Comparison of ENCODE assay signal across 8 mouse cellular contexts in genomic region chr19:44988831-44989566, GRCm38 (mm10). TPM values are rescaled to one million over a fixed set of nuclear protein-coding genes. Genes with fewer than 3 reads are reported as not detected.
DNase-seq lines count a peak whose midpoint lies in the region; ATAC-seq and TF ChIP-seq lines count a peak whose summit lies in the region.

Gene Sema4g, plus strand, starts transcription at chr19:44989101.

- H3K79me2 ChIP-seq in heart, adult 2 months (replicated peaks; ENCODE audit: control insufficient read depth, insufficient read depth, low read length), result no peaks in the 10 kb centered on the region

- no peaks in the 10 kb centered on the region for H3K9me3 ChIP-seq in embryonic facial prominence, embryonic 13.5 days
- no peaks in the 10 kb centered on the region for H3K9me3 ChIP-seq in hindbrain, embryonic 14.5 days (ENCODE audit: control insufficient read depth, low read length)
- no peaks in the 10 kb centered on the region for H3K9me3 ChIP-seq in midbrain, embryonic 16.5 days (replicated peaks; ENCODE audit: control insufficient read depth, low read length, poor library complexity, severe bottlenecking)

- TF ChIP-seq EP300 in heart, adult 2 months (IDR thresholded peaks at IDR 0.05; ENCODE audit: insufficient read depth, low read depth, low read length), result no peak

- intact Hi-C loops in heart, adult 2 months (cut with DNase I), result no loop called here
- intact Hi-C loops in left cerebral cortex, postnatal 36 days (cut with DNase I), result no loop called here

- no peak for TF ChIP-seq POLR2A in heart, adult 2 months (IDR thresholded peaks at IDR 0.05; ENCODE audit: insufficient read depth, low read depth, low read length)

- H3K9ac ChIP-seq in heart, adult 2 months (ENCODE audit: low read depth, low read length), result peak within 1 kb of the TSS; percentile 62
- H3K9ac ChIP-seq in embryonic facial prominence, embryonic 13.5 days, result peak within 1 kb of the TSS; percentile 78
- peak within 1 kb of the TSS; percentile 87 for H3K9ac ChIP-seq in hindbrain, embryonic 14.5 days
- H3K9ac ChIP-seq in midbrain, embryonic 16.5 days (ENCODE audit: low read depth, low read length), result peak within 1 kb of the TSS; percentile 85

- H3K4me3 ChIP-seq in heart, adult 2 months, result peak within 1 kb of the TSS; percentile 52
- H3K4me3 ChIP-seq in embryonic facial prominence, embryonic 13.5 days, result peak within 1 kb of the TSS; percentile 77
- H3K4me3 ChIP-seq in hindbrain, embryonic 14.5 days (replicated peaks; ENCODE audit: low read length), result peak within 1 kb of the TSS; percentile 77
- peak within 1 kb of the TSS; percentile 63 for H3K4me3 ChIP-seq in midbrain, embryonic 16.5 days (ENCODE audit: low read depth, low read length)

- 2% methylated on average over 57 of the region's 58 CpGs for WGBS in heart, adult 2 months
- under 1% methylated on average over 47 of the region's 58 CpGs for WGBS in embryonic facial prominence, embryonic 13.5 days
- WGBS in hindbrain, embryonic 14.5 days, result under 1% methylated on average over 44 of the region's 58 CpGs
- under 1% methylated on average over 37 of the region's 58 CpGs for WGBS in midbrain, embryonic 16.5 days

- no peaks in the 10 kb centered on the region for H3K36me3 ChIP-seq in heart, adult 2 months (ENCODE audit: control insufficient read depth, insufficient read depth, low read length)
- peaks cover 12% of the 10 kb centered on the region; the same call in 1 of the 2 replicates for H3K36me3 ChIP-seq in embryonic facial prominence, embryonic 13.5 days
- H3K36me3 ChIP-seq in hindbrain, embryonic 14.5 days (replicated peaks; ENCODE audit: control insufficient read depth, insufficient read depth), result peaks cover 21% of the 10 kb centered on the region
- H3K36me3 ChIP-seq in midbrain, embryonic 16.5 days (ENCODE audit: control insufficient read depth, insufficient read depth, low read length), result 0 out of 2 replicates have a peak, but pooled peaks cover 3% of the 10 kb centered on the region

- peaks cover 3% of the 10 kb centered on the region; the same call in 1 of the 2 replicates for H3K4me1 ChIP-seq in heart, adult 2 months (ENCODE audit: control insufficient read depth, insufficient read depth, low read length)
- H3K4me1 ChIP-seq in embryonic facial prominence, embryonic 13.5 days, result peaks cover 31% of the 10 kb centered on the region
- peaks cover 29% of the 10 kb centered on the region for H3K4me1 ChIP-seq in hindbrain, embryonic 14.5 days (replicated peaks; ENCODE audit: control insufficient read depth, insufficient read depth, low read length)
- H3K4me1 ChIP-seq in midbrain, embryonic 16.5 days (ENCODE audit: control insufficient read depth, insufficient read depth, low read length), result peaks cover 16% of the 10 kb centered on the region

- no peak within 1 kb of the TSS for H3K27ac ChIP-seq in heart, adult 2 months
- peak within 1 kb of the TSS; percentile 34 for H3K27ac ChIP-seq in embryonic facial prominence, embryonic 13.5 days
- peak within 1 kb of the TSS; percentile 72 for H3K27ac ChIP-seq in hindbrain, embryonic 14.5 days
- peak within 1 kb of the TSS; percentile 69 for H3K27ac ChIP-seq in midbrain, embryonic 16.5 days (ENCODE audit: low read length)

- peak; percentile 69 for TF ChIP-seq CTCF in heart, adult 2 months (IDR thresholded peaks at IDR 0.05)

- ATAC-seq in embryonic facial prominence, embryonic 13.5 days (ENCODE audit: insufficient number of reproducible peaks, insufficient read depth, low FRiP score, low TSS enrichment, low read depth), result peak; percentile 76
- peak; percentile 85 for ATAC-seq in hindbrain, embryonic 14.5 days (ENCODE audit: low FRiP score)
- ATAC-seq in midbrain, embryonic 16.5 days, result peak; percentile 87

- peaks cover 3% of the 10 kb centered on the region; the same call in 1 of the 2 replicates for H3K27me3 ChIP-seq in heart, adult 2 months (ENCODE audit: control insufficient read depth, insufficient read depth, low read length)
- H3K27me3 ChIP-seq in embryonic facial prominence, embryonic 13.5 days, result no peaks in the 10 kb centered on the region
- no peaks in the 10 kb centered on the region for H3K27me3 ChIP-seq in hindbrain, embryonic 14.5 days (ENCODE audit: control insufficient read depth, insufficient read depth, low read length)
- no peaks in the 10 kb centered on the region for H3K27me3 ChIP-seq in midbrain, embryonic 16.5 days (ENCODE audit: control insufficient read depth, insufficient read depth, low read depth, low read length)

- H3K4me2 ChIP-seq in embryonic facial prominence, embryonic 13.5 days, result peak within 1 kb of the TSS; percentile 89
- H3K4me2 ChIP-seq in hindbrain, embryonic 14.5 days (replicated peaks), result peak within 1 kb of the TSS; percentile 80
- peak within 1 kb of the TSS; percentile 76 for H3K4me2 ChIP-seq in midbrain, embryonic 16.5 days (ENCODE audit: low read length)

- peak; percentile 28 to 56 for DNase-seq in heart, adult 2 months
- DNase-seq in heart, adult 9 months (ENCODE audit: low spot score in 2 of 2), result no peak
- DNase-seq in R1 (ENCODE audit: low read depth, low spot score) (peak; percentile 58), adipocyte (ENCODE audit: low spot score) (no peak)
- DNase-seq in hindbrain, embryonic 14.5 days (ENCODE audit: low spot score), result peak; percentile 73
- DNase-seq in left cerebral cortex, postnatal 36 days (ENCODE audit: low spot score in 2 of 2), result no peak

RNA-seq across cellular contexts. Expression of gene Sema4g, which starts in this region (rescaled TPM):
- under 1 TPM; 0.32 to 0.37 TPM for total RNA-seq in heart, adult 2 months (2021)
- polyA plus RNA-seq in heart, adult 2 months (2012; rRNA removed), result 0.94 and 1.2 TPM in 2 replicates
- 7.1 and 7.6 TPM in 2 replicates for polyA plus RNA-seq in embryonic facial prominence, embryonic 13.5 days (2015; fragmentation: Nextera tagmentation; extraction: Ambion mirVana)
- 19.4 and 19.5 TPM in 2 replicates for polyA plus RNA-seq in hindbrain, embryonic 14.5 days (2014; fragmentation: Nextera tagmentation; extraction: Ambion mirVana)
- 10 to 100 TPM; 17.7 to 25.8 TPM for total RNA-seq in left cerebral cortex, postnatal 36 days (2021)
- polyA plus RNA-seq in midbrain, embryonic 16.5 days (2015; fragmentation: Nextera tagmentation; extraction: Ambion mirVana), result 16.5 and 16.9 TPM in 2 replicates

Comparison
In these comparisons a context has a peak if more than half of its experiments do, and no peak if none do; other contexts are left out.
1. RNA of gene Sema4g (total RNA-seq): 17.7 to 25.8 TPM in left cerebral cortex, postnatal 36 days; 0.32 to 0.37 TPM in heart, adult 2 months; every median in the first group is over 10 times any median in the second.
2. DNase-seq: peak in heart, adult 2 months (2 of 2), R1 (single experiment) and hindbrain, embryonic 14.5 days (single experiment); none in heart, adult 9 months (0 of 2), left cerebral cortex, postnatal 36 days (0 of 2) and adipocyte (single experiment).
3. Peak in every context shown above with its lines, with median percentiles within 50 percentile points of each other: H3K4me3 ChIP-seq, H3K9ac ChIP-seq, ATAC-seq and H3K4me2 ChIP-seq.